Mouse (Mus musculus): ENCODE results near the gene Psmg3.
A peak's percentile ranks its signal among the peaks of the same experiment; 100 is the strongest.

Gene Psmg3

GRCm38 (mm10) chr5:139794137-139794536 is 32.5 kb downstream of the Psmg3 start:
- DNase-seq (ENCODE audit: low read depth, low spot score), result no peak

DNA sequence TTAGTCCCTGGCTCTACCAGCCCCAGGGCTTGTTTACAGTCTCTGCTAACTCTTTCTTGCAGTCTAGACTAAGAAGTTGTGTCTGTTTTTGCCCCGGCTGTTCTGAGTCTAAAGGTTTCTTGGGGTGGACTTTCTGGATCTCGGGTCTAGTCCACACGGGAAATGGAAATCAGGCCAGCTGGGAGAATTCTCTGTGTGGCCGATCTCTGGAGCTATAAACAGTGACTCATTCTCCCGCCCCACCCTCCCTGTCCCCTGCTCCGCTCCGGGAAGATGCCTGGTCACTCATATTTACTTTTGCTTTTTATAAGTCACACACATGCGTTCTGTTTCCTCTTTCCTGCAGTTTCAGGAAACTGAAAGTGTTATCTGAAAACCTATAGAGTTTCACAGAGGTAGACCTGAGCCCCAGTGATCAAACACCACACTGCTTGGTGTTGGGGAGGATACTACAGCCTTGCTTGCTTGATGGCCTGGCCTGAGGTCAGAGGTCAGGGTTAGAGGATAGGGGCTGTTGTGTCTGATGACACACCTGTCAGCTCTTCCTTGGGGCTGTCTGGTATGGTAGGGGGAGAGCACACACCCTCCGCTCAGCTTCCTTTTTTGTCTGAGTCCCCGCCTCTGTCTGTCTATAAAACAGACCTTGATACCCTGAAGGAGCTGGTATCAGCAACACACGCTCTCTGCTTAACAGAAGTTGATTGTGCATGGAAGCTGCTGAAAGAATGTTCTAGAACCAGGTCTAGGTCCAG is 33.2 kb downstream of the Psmg3 start:
- peak; percentile 68 for DNase-seq (ENCODE audit: low read depth, low spot score)

- no peak for DNase-seq (ENCODE audit: low read depth, low spot score)
Measured at GRCm38 (mm10) chr5:139792966-139793337, 33.7 kb downstream of the Psmg3 start.

DNA sequence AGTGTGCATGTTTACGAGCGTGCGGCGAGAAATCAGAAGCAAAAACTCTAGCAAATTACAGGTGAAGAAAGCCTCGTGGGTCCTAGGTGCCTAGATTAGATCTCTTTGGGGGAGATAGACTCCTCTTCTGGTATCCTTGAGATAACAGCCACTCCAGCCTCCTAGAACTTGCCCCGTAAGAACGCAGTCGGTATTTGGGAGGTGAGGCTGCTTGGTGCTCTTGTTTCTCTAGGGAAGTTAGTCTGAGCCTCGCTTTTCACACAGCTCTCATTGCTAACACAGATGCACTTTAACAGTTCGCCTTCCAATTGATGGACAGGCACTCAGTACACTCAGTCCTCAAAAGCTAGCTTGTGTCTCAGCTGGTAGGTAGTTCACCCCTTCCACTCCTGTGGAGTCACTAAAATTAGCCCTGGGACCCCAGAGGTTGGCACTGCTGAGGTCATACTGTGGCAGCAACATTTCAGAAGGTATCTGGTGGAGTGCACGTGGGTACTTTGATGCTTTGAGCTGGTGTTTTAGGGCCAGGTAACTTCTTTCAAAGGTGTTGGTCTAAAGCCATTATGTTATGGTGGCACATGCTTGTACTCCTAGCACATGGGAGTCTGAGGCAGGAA is 34.4 kb downstream of the Psmg3 start:
- peak; percentile 59 for DNase-seq (ENCODE audit: low read depth, low spot score)

DNA sequence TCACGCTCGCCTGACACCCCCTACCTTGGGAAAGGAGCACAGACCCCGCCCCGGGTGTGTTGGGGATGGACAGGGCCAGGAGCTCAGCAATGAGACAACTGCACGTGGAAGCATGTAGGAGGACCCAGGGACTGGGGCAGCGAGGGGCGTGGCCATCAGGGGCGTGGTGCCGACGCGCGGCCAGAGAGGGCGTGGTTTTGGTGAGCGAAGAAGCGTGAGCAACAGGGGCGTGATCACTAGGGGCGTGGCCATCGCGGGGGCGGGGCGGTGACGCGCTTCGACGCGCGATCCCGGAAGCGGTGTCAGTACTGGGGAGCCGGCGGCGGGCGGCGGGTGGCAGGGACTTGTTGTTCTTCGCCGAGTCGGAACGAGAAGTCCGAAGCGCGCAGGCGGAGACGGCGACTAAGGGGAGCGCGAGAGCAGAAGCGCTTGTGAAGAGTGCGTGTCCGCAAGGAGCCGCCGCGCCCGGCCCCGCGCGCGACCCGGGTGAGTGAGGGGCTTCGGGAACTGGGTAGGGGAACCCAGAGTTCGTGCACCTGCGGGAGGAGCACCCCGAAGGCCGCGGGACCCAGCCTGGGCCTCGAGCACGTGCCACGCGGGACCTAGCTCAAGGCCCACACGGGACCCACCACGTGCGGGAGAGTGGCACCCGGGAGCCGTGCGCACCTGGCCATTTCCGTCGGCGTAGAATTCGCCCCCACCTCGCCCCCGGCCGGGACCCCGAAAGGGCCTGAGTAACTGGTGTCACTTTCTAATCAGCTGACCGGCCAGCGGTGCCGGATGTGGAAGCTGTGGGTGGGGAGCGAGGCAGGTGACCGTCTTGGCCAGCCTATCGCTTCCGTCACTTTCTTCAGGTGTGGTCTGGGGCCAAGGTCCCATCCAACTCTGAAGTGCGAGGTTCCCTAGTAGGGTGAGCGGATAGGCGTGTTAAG is 35.2 kb downstream of the Psmg3 start, which contains the start of gene Mafk:
TSS of gene Mafk (plus strand) at position 287 of the 932 bp plus-strand sequence.
- DNase-seq (ENCODE audit: low read depth, low spot score), result peak; percentile 99

- no peak for DNase-seq (ENCODE audit: low read depth, low spot score)
Measured at GRCm38 (mm10) chr5:139789466-139789865, 37.2 kb downstream of the Psmg3 start.

DNA sequence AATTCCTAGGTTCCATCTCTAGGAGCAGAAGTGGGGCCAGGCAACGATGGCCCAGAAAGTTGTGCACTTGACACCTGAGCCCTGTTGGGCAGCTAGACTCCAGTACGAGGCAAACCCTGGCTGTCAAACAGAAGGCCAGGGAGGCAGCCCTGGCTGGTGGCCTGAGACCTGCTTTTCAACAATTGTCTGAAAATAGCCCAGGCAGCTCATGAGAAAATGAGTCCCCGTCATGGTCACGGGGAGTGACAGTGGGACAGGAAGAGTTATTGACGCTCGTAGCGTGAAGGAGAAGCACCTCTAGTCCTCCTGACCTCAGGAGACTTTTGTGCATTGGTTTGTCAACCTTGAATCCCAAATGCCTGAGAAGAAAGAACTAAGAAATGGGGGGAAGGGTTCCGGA is 45.3 kb downstream of the Psmg3 start:
- DNase-seq (ENCODE audit: low read depth, low spot score), result peak; percentile 47

GRCm38 (mm10) chr5:139776966-139777365 is 49.7 kb downstream of the Psmg3 start:
- DNase-seq (ENCODE audit: low read depth, low spot score), result no peak

- DNase-seq (ENCODE audit: low read depth, low spot score), result peak; percentile 94
Measured at GRCm38 (mm10) chr5:139775216-139775926, 51.3 kb downstream of the Psmg3 start, which contains the start of gene Ints1. Ints1 (minus strand) TSS chr5:139775674.

All from A20 (cell line).